Mouse (Mus musculus) intestine, postnatal 0 days (tissue): ENCODE measurements at regions not wholly inside any gene's neighbourhood (a gene's known extent, or its start where the extent isn't known, plus 50 kb on each side); places are given as distances from the start of the nearest gene placed in this dataset.

ENCODE experiments used
- ATAC-seq: fragments of 200-750 bp; cut with Nextera tagmentation; 2 replicates; pipeline ENCODE4 v1.8.0; 2017; ENCODE audit warnings: mild to moderate bottlenecking, moderate TSS enrichment, moderate library complexity
- H3K27ac ChIP-seq: fragments of 300-500 bp; sonication (generic); 2 replicates; pipeline ENCODE4 v1.5.1; 2014; ENCODE audit warnings: mild to moderate bottlenecking, low read depth, low read length, moderate library complexity
- H3K27me3 ChIP-seq: fragments of 300-500 bp; sonication (generic); replicated peaks from 2 replicates; pipeline ENCODE4 v1.6.1; 2014; ENCODE audit warnings: low read length, mixed read lengths; ENCODE audit not compliant: control insufficient read depth, insufficient read depth
- H3K36me3 ChIP-seq: fragments of 300-500 bp; sonication (generic); 2 replicates; pipeline ENCODE4 v1.6.1; 2014; ENCODE audit warnings: mild to moderate bottlenecking, moderate library complexity; ENCODE audit not compliant: control insufficient read depth, insufficient read depth
- H3K4me1 ChIP-seq: fragments of 300-500 bp; sonication (generic); replicated peaks from 2 replicates; pipeline ENCODE4 v1.6.1; 2014; ENCODE audit warnings: antibody characterized with exemption, low read length, mixed read lengths; ENCODE audit not compliant: control insufficient read depth, insufficient read depth
- H3K4me2 ChIP-seq: fragments of 300-500 bp; sonication (generic); replicated peaks from 2 replicates; pipeline ENCODE4 v1.6.1; 2014; ENCODE audit warnings: low read depth, mild to moderate bottlenecking, moderate library complexity
- H3K4me3 ChIP-seq: fragments of 300-500 bp; sonication (generic); 2 replicates; pipeline ENCODE4 v1.5.1; 2014; ENCODE audit warnings: low read depth, low read length
- H3K9ac ChIP-seq: fragments of 300-500 bp; sonication (generic); 2 replicates; pipeline ENCODE4 v1.6.1; 2014; ENCODE audit warnings: mild to moderate bottlenecking, low read depth, low read length
- H3K9me3 ChIP-seq: fragments of 300-500 bp; sonication (generic); 2 replicates; pipeline ENCODE4 v1.6.1; 2016; ENCODE audit warnings: mixed run types; ENCODE audit not compliant: control insufficient read depth
- CTCF ChIP-seq: sonication (generic); IDR thresholded peaks from 2 replicates; pipeline ENCODE4 v1.5.1; 2016; ENCODE audit warnings: low read depth, mild to moderate bottlenecking, control low read depth, antibody characterized with exemption, moderate library complexity
- WGBS: fragments of 180-500 bp; shearing (Covaris S2); extraction: QIAGEN DNeasy Blood & Tissue Kit; methylation state at CpG from one replicate; pipeline ENCODE4 v1.1.7; 2014; 5-methylcytosine and 5-hydroxymethylcytosine counted together

DNA sequence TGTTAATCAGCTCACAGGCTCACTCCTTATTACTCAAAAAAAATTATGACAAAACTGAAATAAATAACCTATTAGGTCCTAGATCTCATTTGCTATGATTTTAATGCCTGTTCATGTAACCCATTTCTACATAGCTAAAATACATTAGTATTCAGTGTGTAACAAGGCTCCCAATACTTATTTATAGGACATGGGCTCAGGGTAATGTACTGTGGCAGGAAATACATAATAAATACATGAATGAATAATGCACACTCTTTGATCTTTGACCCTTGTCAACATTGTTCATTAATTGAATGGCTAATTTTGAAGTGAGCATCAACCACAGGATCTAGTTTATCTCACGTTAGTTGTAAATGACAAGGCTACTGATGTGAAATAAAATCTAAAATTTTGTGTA lies 340.4 kb upstream of the Tecrl start:
- no peaks in the 10 kb centered on the region for H3K4me1 ChIP-seq
- H3K4me3 ChIP-seq: no peak overlapping the region
- no peak for TF ChIP-seq CTCF
- no peaks in the 10 kb centered on the region for H3K36me3 ChIP-seq
- no peak overlapping the region for H3K9ac ChIP-seq
- no peaks in the 10 kb centered on the region for H3K9me3 ChIP-seq
- no peaks in the 10 kb centered on the region for H3K27me3 ChIP-seq
- WGBS: 86% methylated on average over 1 of the region's 1 CpGs
- ATAC-seq: no peak
- H3K27ac ChIP-seq: no peak overlapping the region
- H3K4me2 ChIP-seq: no peak overlapping the region

GRCm38 (mm10) chr5:83692286-83692685 lies 337.3 kb upstream of the Tecrl start:
- no peak overlapping the region for H3K4me3 ChIP-seq
- H3K9me3 ChIP-seq: no peaks in the 10 kb centered on the region
- H3K9ac ChIP-seq: no peak overlapping the region
- no peaks in the 10 kb centered on the region for H3K4me1 ChIP-seq
- H3K27me3 ChIP-seq: no peaks in the 10 kb centered on the region
- no peak overlapping the region for H3K4me2 ChIP-seq
- H3K36me3 ChIP-seq: no peaks in the 10 kb centered on the region
- ATAC-seq: no peak
- TF ChIP-seq CTCF: no peak
- no peak overlapping the region for H3K27ac ChIP-seq

GRCm38 (mm10) chr5:83678373-83678772 lies 323.4 kb upstream of the Tecrl start:
- H3K4me1 ChIP-seq: no peaks in the 10 kb centered on the region
- no peak overlapping the region for H3K27ac ChIP-seq
- no peaks in the 10 kb centered on the region for H3K36me3 ChIP-seq
- H3K9ac ChIP-seq: no peak overlapping the region
- no peak overlapping the region for H3K4me2 ChIP-seq
- no peak for TF ChIP-seq CTCF
- H3K27me3 ChIP-seq: no peaks in the 10 kb centered on the region
- 83% methylated on average over 6 of the region's 6 CpGs for WGBS
- H3K9me3 ChIP-seq: no peaks in the 10 kb centered on the region
- no peak overlapping the region for H3K4me3 ChIP-seq
- no peak for ATAC-seq

DNA sequence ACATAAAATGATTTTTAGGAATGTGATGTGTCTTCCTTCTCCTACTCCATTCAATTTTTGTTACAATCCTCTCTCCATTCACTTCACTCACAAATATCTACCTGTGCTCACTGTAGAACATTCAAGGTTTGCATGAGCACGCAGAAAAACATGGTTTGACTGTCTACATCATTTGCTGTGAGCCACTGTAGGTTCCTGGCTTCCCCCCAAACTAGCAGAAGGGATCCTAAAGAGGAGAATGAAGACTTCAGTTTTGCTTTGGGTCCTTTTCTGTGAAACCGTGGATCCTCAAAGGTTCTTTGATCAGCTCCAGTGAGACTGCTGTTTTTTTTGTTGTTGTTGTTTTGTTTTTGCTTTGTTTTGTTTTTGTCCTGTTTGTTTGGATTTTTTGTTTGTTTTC lies 304.1 kb upstream of the Tecrl start:
- Histone ChIP-seq H3K4me2 (no peak overlapping the region), H3K27me3 (no peaks in the 10 kb centered on the region), H3K36me3 (no peaks in the 10 kb centered on the region), H3K4me1 (no peaks in the 10 kb centered on the region), H3K9me3 (no peaks in the 10 kb centered on the region), H3K9ac (no peak overlapping the region), H3K4me3 (no peak overlapping the region), H3K27ac (no peak overlapping the region)
- ATAC-seq: no peak
- no peak for TF ChIP-seq CTCF
- 67% methylated on average over 2 of the region's 2 CpGs for WGBS

- H3K9me3 ChIP-seq: no peaks in the 10 kb centered on the region
Observed at GRCm38 (mm10) chr5:83651329-83651728, 296.3 kb upstream of the Tecrl start.

GRCm38 (mm10) chr5:83622612-83623374 lies 267.8 kb upstream of the Tecrl start:
- WGBS: 82% methylated on average over 7 of the region's 7 CpGs
- TF ChIP-seq CTCF: no peak
- Histone ChIP-seq H3K27me3 (no peaks in the 10 kb centered on the region), H3K4me2 (no peak overlapping the region), H3K4me3 (no peak overlapping the region), H3K9ac (no peak overlapping the region), H3K36me3 (no peaks in the 10 kb centered on the region), H3K4me1 (no peaks in the 10 kb centered on the region), H3K9me3 (no peaks in the 10 kb centered on the region), H3K27ac (no peak overlapping the region)
- no peak for ATAC-seq

More at GRCm38 (mm10) chr5:83651329-83651728, 296.3 kb upstream of the Tecrl start:
- no peak overlapping the region for H3K9ac ChIP-seq
- no peak overlapping the region for H3K4me3 ChIP-seq
- no peak overlapping the region for H3K27ac ChIP-seq
- no peaks in the 10 kb centered on the region for H3K36me3 ChIP-seq
- no peaks in the 10 kb centered on the region for H3K27me3 ChIP-seq
- no peaks in the 10 kb centered on the region for H3K4me1 ChIP-seq
- no peak for TF ChIP-seq CTCF
- ATAC-seq: no peak
- no peak overlapping the region for H3K4me2 ChIP-seq
- WGBS: 59% methylated on average over 2 of the region's 2 CpGs
